Mouse (Mus musculus) erythroid progenitor cell, adult 5-6 weeks (primary cell): ENCODE measurements around the gene Padi3. TPM values are rescaled to one million over a fixed set of nuclear protein-coding genes. Genes with fewer than 3 reads are reported as not detected.

Source experiments
- ATAC-seq: replicated peaks from 2 replicates; pipeline ENCODE4 v1.8.0; 2016; ENCODE audit warnings: moderate number of reproducible peaks, mild to moderate bottlenecking, moderate TSS enrichment, inconsistent platforms; ENCODE audit not compliant: poor library complexity, low FRiP score, severe bottlenecking
- total RNA-seq, 2 experiments: library from RNA; stranded (forward) in 1 of 2; stranded (reverse) in 1 of 2; fragments of 150-400 nt in 1 of 2; fragments of 186-747, 209-891 nt in 1 of 2; gene quantifications; 2 replicates each; pipeline versions ENCODE4 v1.2.3 to v1.2.4; 2015 to 2017; ENCODE audit warnings: low replicate concordance in 2 of 2

The Padi3 gene
- not detected in 2 replicates for total RNA-seq (2015; ENCODE audit: low replicate concordance)
- not detected in 2 replicates for total RNA-seq (2017; ENCODE audit: low replicate concordance)

GRCm38 (mm10) chr4:140810458-140811260 lies at the start of gene Padi3:
Gene Padi3 (minus strand): TSS chr4:140810648.
- no peak for ATAC-seq

DNA sequence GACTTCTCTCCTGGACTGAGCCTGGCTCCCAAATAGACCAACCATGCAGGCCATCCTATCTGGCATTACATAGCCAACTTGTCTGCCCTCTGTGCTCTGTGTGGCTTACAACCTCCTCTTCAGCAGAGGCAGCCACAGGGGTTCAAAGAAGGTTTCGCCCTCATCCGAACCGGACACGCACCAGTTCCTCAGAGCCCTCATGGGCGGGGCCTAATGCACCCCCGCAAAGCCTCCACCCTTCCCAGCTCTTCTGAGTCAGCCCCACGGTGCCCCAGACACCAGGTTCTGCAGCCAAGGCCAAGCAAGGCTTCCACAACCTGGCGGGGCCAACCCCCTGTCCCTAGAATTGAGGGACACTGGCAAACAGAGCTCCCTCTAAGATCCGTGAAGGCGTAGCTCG lies 48.8 kb upstream of the Padi3 start:
- ATAC-seq: no peak

GRCm38 (mm10) chr4:140857813-140858212 lies 47.4 kb upstream of the Padi3 start:
- no peak for ATAC-seq

DNA sequence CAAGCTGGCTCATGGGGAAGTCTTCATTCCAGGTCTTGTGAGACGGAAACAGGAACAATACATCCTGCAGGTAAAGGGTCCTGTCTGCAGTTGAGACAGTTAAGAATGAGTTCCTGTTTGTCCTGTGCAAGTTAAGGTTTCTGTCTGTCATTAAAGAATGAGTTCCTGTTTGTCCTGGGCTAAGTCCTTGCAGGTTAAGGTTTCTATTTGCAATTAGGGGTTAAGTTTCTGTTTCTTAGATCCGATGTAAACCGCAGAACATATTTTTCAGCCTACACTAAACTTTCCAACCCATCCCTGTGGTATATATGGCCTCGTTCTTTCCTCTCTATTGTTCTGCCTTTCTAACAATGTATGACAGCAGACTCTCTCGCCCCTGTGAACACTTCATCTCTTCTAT lies 46.6 kb upstream of the Padi3 start:
- ATAC-seq: no peak

- ATAC-seq: peak; percentile 81
Measured at GRCm38 (mm10) chr4:140855151-140855550, 44.7 kb upstream of the Padi3 start.

GRCm38 (mm10) chr4:140854455-140854864 lies 44.0 kb upstream of the Padi3 start:
- peak; percentile 82 for ATAC-seq

DNA sequence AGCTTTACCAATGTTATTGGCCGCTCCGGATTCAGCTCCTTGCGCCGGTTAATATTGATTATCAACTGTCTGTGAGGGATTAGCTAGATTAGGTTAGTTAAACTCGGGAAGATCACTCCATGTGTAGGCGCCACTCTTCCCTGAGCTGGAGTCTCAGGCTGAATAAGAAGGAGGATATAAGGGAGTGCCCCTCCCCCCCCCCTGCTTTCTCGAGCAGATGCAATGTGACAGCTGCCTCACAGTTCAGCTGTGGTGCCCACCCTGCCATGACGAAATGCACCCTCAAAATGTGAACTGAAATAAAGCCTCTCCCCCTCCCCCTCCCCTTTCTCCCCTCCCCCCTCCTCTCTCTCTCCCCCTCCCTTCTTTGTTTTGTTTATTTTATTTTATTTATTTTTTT lies 43.2 kb upstream of the Padi3 start:
- ATAC-seq: no peak

GRCm38 (mm10) chr4:140849310-140849709 lies 38.9 kb upstream of the Padi3 start:
- ATAC-seq: no peak

GRCm38 (mm10) chr4:140845666-140846065 lies 35.2 kb upstream of the Padi3 start, which contains the start of gene Padi1:
Gene Padi1 (minus strand): TSS chr4:140845778.
- ATAC-seq: no peak

DNA sequence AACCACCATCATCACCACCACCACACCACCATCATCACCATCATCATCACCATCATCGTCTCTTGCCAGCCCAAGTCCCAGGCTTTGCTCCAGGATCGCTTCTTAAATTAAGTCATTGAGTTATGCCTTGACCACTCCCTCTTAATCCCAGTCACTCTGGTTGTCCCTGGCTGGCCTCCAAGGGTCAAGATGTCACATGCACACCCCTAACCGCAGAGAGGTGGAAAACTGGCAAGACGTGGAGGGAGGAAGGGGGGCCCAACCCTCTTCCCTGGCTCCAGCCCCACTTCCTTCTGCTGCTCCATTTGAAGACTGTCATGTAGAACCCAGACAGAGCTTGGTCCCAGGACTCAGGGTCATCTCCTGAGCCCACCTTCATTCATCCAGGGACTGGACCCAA lies 34.5 kb upstream of the Padi3 start:
- ATAC-seq: no peak

- no peak for ATAC-seq
Measured at GRCm38 (mm10) chr4:140843670-140844280, 33.3 kb upstream of the Padi3 start.

- no peak for ATAC-seq
Measured at GRCm38 (mm10) chr4:140842909-140843308, 32.5 kb upstream of the Padi3 start.

DNA sequence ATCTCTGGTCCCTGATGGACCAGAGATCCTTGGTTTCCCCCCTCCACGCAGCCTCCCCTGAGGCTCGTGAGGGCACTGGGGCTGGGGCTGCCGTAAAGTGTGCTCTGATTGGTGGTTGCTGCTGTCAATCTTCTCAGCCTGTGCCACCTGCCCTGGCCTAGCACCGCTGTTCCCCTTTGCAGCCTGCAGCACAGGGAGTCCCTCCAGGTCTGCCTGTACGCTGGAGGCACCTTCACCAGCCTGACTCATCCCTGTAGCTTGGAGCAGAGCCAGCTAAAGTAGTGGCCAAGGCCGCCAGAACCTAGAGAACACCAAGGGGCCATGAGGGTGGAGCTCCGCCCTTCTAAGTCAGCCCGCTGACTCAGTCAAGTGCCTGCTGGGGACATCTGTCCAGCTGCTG lies 27.4 kb upstream of the Padi3 start:
- no peak for ATAC-seq

- ATAC-seq: no peak
Measured at GRCm38 (mm10) chr4:140836208-140836866, 25.9 kb upstream of the Padi3 start.

DNA sequence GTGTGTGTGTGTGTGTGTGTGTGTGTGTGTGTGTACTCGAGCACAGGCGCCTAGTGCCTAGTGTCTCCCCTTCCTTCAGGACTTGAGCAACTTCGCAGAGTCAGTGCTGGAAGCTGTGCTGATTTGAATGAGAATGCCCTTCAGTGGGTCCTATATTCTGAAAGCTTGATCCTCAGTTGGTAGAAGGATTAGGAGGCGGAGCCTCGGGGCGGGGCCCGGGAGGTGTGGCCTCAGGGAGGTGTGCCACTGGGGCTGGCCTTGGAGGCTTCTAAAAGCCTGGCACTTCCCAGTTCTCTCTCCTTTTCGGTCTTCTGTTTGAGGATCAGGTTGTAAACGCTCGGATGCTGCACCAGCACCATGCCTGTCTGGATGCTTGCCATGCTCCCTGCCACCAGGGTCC lies 25.2 kb upstream of the Padi3 start:
- ATAC-seq: peak; percentile 84

DNA sequence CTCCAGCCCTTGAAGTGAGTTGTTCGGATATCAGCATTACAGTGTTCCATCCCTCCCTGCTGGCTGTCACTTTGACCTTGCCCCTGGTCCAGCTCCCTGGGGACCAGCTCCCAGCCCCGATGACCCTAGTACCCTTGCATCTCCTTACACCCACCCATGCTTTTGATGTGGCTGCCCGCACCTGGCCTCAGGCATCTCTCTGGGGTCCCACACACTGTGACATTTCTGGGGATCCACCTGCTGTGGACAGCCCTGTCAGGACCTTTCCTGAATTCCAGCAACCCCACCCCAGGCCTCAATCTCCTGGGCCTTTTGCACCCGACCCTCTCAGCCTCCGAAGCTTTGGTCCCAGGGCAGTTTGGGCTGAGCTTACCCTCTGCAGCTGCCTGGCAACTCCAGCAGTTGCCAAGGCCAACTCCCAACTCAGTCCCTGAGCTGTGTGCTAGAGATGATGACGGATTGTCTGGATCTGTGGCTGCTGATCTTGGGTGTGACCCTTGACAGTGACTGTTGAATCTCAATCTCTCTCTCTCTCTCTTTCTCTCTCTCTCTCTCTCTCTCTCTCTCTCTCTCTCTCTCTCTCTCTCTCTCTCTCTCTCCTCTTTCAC lies 24.0 kb upstream of the Padi3 start:
- ATAC-seq: no peak

GRCm38 (mm10) chr4:140832821-140833220 lies 22.4 kb upstream of the Padi3 start:
- ATAC-seq: no peak

DNA sequence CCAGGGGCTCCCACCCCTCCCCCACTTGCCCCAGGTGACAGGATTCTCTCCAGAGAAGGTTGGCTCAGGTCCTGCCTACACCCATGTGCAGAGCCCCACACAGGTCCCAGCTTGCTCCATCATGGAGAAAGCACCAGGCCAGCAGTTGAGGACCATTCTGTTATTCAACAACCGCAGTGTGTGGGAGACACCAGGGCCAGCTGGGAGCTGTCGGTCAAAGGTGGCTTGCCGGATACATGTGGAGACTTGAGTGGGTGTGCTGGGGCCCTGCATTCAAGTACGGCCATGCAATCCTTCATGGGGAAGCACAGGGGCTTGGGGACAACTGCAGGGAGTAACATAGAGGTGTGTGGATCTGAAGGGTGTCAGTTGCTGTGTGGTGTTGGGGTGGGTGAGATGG lies 21.4 kb upstream of the Padi3 start:
- ATAC-seq: no peak

DNA sequence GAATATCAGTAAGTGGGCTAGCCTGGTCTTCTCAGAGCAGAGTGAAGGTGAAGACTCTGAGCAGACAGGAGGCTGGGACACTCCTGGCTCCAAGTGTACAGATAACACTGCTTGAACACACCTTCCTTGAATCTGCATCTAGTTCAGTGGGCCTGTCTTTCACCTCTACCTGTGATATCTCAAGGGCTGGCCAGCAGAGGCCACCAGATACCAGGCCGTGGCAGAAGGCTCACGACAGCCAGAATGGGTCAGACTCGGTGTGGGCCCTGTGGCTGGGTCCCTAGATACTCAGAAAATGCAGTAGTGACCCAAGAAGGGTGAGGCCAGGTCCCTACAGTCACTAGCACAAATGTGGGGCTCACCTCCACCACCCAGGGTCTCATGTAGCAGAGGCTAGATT lies 16.8 kb upstream of the Padi3 start:
- no peak for ATAC-seq

GRCm38 (mm10) chr4:140825942-140826341 lies 15.5 kb upstream of the Padi3 start:
- no peak for ATAC-seq
